Mouse (Mus musculus): ENCODE results near the gene Cmss1. TPM values are rescaled to one million over a fixed set of nuclear protein-coding genes. Genes with fewer than 3 reads are reported as not detected.

Gene Cmss1
- polyA plus RNA-seq, 1 experiment = not detected

DNA sequence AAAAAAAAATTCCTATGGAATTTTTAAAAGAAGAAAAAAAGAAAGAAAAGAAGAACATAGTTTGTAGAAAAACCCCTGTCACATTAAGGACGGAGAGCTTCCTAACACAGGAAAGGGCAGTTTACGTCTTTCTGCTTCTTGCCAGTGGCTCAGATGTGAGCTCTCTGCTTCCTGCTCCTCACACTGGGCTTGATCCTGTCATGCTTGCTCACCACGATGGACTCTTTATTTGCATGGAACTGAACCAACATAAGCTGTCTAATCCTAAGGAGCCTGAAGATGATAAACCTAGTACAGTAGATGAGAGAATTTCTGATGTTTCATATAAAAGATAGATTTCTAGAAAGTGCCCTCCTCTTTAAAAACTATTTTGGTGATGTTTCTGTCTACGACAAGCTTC, 137.4 kb downstream of the Cmss1 start:
- 80% methylated on average over 4 of the region's 4 CpGs for WGBS
- TF ChIP-seq CTCF (IDR thresholded peaks at IDR 0.05; ENCODE audit: insufficient read depth, low read depth, low read length) (no peak), POLR2A (IDR thresholded peaks at IDR 0.05; ENCODE audit: insufficient read depth, low read depth, low read length) (no peak)
- H3K4me3 ChIP-seq (ENCODE audit: insufficient read depth, low read depth, low read length) = no peak overlapping the region
- H3K4me1 ChIP-seq (ENCODE audit: control insufficient read depth, insufficient read depth, low read length) = peaks cover 4% of the 10 kb centered on the region; the same call in 1 of the 2 replicates
- H3K27ac ChIP-seq (ENCODE audit: insufficient read depth, low read depth, low read length) = no peak overlapping the region

DNA sequence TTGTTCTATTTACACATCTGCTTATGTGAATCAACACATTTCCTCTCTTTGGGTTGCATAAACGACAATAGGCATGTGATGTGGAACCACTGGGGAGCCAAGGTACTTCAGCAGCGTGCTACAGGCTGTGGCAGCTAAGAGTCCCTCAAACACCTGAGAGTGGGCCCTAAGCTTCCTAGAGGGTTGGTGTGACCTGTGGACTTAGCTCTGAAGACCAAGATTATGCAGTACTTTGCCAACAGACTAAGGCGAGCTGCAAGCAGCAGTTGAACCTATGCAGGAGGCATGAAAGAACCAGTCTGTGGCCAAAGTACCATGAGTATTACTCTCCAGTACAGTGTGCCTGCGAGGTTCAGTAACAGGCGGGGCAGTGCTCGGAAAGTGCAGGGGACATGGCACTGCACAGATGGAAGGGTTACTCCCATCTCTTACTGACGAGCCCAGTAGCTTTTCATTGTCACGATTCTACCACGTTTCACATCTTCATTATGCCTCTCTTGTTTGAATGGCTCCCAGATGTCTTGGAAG, 141.2 kb downstream of the Cmss1 start:
- H3K27ac ChIP-seq (ENCODE audit: insufficient read depth, low read depth, low read length) = no peak overlapping the region
- 92% methylated on average over 9 of the region's 9 CpGs for WGBS
- H3K4me3 ChIP-seq (ENCODE audit: insufficient read depth, low read depth, low read length) = no peak overlapping the region
- H3K4me1 ChIP-seq (ENCODE audit: control insufficient read depth, insufficient read depth, low read length) = peaks cover 4% of the 10 kb centered on the region; the same call in 1 of the 2 replicates
- TF ChIP-seq CTCF (IDR thresholded peaks at IDR 0.05; ENCODE audit: insufficient read depth, low read depth, low read length) (no peak), POLR2A (IDR thresholded peaks at IDR 0.05; ENCODE audit: insufficient read depth, low read depth, low read length) (no peak)

DNA sequence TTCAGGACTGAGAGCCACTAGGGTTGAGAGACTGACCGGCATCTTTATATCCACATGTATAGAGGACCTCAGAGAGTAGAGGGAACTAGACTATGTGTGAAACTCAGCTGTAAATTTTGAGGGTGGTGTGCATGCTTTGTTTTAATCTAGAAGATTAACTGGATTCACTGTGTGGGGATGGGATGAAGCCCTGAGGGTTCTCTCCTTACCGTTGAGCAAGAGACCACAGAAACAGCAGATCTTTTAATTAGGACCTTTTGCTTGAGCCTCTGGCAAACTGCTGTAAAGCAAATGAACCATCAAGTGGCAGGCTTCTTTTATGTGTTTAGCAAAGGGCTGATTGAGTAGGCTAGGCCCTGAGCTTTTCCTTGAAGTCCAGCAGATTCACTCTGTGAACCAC, 150.7 kb downstream of the Cmss1 start:
- Histone ChIP-seq H3K27ac (ENCODE audit: insufficient read depth, low read depth, low read length) (no peak overlapping the region), H3K4me1 (ENCODE audit: control insufficient read depth, insufficient read depth, low read length) (no peaks in the 10 kb centered on the region), H3K4me3 (ENCODE audit: insufficient read depth, low read depth, low read length) (no peak overlapping the region)
- no peak for TF ChIP-seq CTCF (IDR thresholded peaks at IDR 0.05; ENCODE audit: insufficient read depth, low read depth, low read length)
- TF ChIP-seq POLR2A (IDR thresholded peaks at IDR 0.05; ENCODE audit: insufficient read depth, low read depth, low read length) = no peak
- WGBS = 34% methylated on average over 2 of the region's 2 CpGs

DNA sequence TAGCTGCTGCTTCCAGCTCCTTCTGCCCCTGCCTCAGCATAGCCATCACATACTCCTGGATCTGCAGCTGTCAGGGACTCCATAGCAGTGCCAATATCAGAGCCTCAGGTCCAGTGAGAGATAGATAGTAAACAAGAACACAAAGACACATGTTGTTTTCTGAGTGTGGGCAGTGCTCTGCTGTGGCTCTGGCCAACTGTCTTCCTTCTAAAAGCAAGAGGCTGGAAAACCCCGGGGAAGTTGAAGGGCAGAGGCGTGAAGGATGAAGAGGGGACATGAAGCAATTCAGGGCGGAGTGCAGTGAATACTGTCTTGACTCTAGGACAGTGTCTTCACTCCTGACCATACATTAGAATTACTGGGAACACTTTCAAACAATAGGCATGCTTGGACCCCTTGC, 151.1 kb downstream of the Cmss1 start:
- WGBS = 80% methylated on average over 3 of the region's 3 CpGs
- Histone ChIP-seq H3K4me1 (ENCODE audit: control insufficient read depth, insufficient read depth, low read length) (no peaks in the 10 kb centered on the region), H3K27ac (ENCODE audit: insufficient read depth, low read depth, low read length) (no peak overlapping the region), H3K4me3 (ENCODE audit: insufficient read depth, low read depth, low read length) (no peak overlapping the region)
- no peak for TF ChIP-seq POLR2A (IDR thresholded peaks at IDR 0.05; ENCODE audit: insufficient read depth, low read depth, low read length)
- TF ChIP-seq CTCF (IDR thresholded peaks at IDR 0.05; ENCODE audit: insufficient read depth, low read depth, low read length) = no peak

GRCm38 (mm10) chr16:57454106-57454763, 152.4 kb downstream of the Cmss1 start:
- WGBS = 96% methylated on average over 8 of the region's 8 CpGs
- H3K4me3 ChIP-seq (ENCODE audit: insufficient read depth, low read depth, low read length) = no peak overlapping the region
- H3K4me1 ChIP-seq (ENCODE audit: control insufficient read depth, insufficient read depth, low read length) = no peaks in the 10 kb centered on the region
- H3K27ac ChIP-seq (ENCODE audit: insufficient read depth, low read depth, low read length) = no peak overlapping the region
- TF ChIP-seq CTCF (IDR thresholded peaks at IDR 0.05; ENCODE audit: insufficient read depth, low read depth, low read length) (no peak), POLR2A (IDR thresholded peaks at IDR 0.05; ENCODE audit: insufficient read depth, low read depth, low read length) (no peak)

DNA sequence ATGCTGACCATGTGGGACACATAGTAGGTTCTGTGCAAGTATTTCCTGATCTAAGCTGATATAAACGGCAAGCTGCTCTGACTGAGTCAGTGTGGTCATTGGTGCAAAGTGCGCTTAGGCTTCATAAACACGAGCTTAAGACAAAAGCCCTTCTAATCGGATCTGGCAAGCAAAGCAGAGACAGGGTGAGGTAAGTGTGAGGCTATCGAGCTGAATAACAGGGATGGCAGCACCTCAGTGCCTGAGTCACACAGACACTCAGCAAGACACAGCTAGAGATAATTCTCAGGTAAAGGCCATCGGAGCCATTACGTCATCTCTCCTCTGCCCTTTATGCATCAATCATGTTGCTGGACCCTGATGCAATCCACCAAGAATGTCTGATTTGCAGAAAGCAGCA, 153.7 kb downstream of the Cmss1 start:
- H3K4me1 ChIP-seq (ENCODE audit: control insufficient read depth, insufficient read depth, low read length) = no peaks in the 10 kb centered on the region
- 68% methylated on average over 7 of the region's 7 CpGs for WGBS
- H3K27ac ChIP-seq (ENCODE audit: insufficient read depth, low read depth, low read length) = no peak overlapping the region
- no peak overlapping the region for H3K4me3 ChIP-seq (ENCODE audit: insufficient read depth, low read depth, low read length)
- TF ChIP-seq CTCF (IDR thresholded peaks at IDR 0.05; ENCODE audit: insufficient read depth, low read depth, low read length) (no peak), POLR2A (IDR thresholded peaks at IDR 0.05; ENCODE audit: insufficient read depth, low read depth, low read length) (no peak)

GRCm38 (mm10) chr16:57445096-57446094, 161.3 kb downstream of the Cmss1 start:
- 78% methylated on average over 10 of the region's 10 CpGs for WGBS
- H3K27ac ChIP-seq (ENCODE audit: insufficient read depth, low read depth, low read length) = no peak overlapping the region
- H3K4me1 ChIP-seq (ENCODE audit: control insufficient read depth, insufficient read depth, low read length) = no peaks in the 10 kb centered on the region
- TF ChIP-seq CTCF (IDR thresholded peaks at IDR 0.05; ENCODE audit: insufficient read depth, low read depth, low read length) = no peak
- no peak for TF ChIP-seq POLR2A (IDR thresholded peaks at IDR 0.05; ENCODE audit: insufficient read depth, low read depth, low read length)
- no peak overlapping the region for H3K4me3 ChIP-seq (ENCODE audit: insufficient read depth, low read depth, low read length)

GRCm38 (mm10) chr16:57440706-57441437, 165.8 kb downstream of the Cmss1 start:
- TF ChIP-seq CTCF (IDR thresholded peaks at IDR 0.05; ENCODE audit: insufficient read depth, low read depth, low read length) (no peak), POLR2A (IDR thresholded peaks at IDR 0.05; ENCODE audit: insufficient read depth, low read depth, low read length) (no peak)
- Histone ChIP-seq H3K4me1 (ENCODE audit: control insufficient read depth, insufficient read depth, low read length) (peaks cover 12% of the 10 kb centered on the region), H3K4me3 (ENCODE audit: insufficient read depth, low read depth, low read length) (no peak overlapping the region), H3K27ac (ENCODE audit: insufficient read depth, low read depth, low read length) (no peak overlapping the region)
- 82% methylated on average over 10 of the region's 10 CpGs for WGBS

Measured in olfactory bulb, adult 2 months (tissue).